Mouse (Mus musculus) adrenal gland, postnatal 4 days (tissue): ENCODE data around the gene Nme9. TPM values are rescaled to one million over a fixed set of nuclear protein-coding genes. Genes with fewer than 3 reads are reported as not detected.

Experiments used
- DNase-seq, 2 experiments: peaks; one replicate each; pipeline ENCODE4 v3.0.0; 2021 to 2022; ENCODE audit warnings: low spot score in 2 of 2, mixed read lengths in 2 of 2
- total RNA-seq, 2 experiments: library from RNA; stranded (reverse); gene quantifications; 2 replicates each; pipeline ENCODE4 v1.2.3; 2021

Gene Nme9
- total RNA-seq, 2 experiments from 2014 or later: not detected

GRCm38 (mm10) chr9:99479181-99479711 is 28.0 kb downstream of the Nme9 start:
- no peak for DNase-seq

- DNase-seq: no peak
Observed at GRCm38 (mm10) chr9:99480764-99481163, 29.5 kb downstream of the Nme9 start.

- DNase-seq: no peak
Observed at GRCm38 (mm10) chr9:99483191-99483590, 31.9 kb downstream of the Nme9 start.

DNA sequence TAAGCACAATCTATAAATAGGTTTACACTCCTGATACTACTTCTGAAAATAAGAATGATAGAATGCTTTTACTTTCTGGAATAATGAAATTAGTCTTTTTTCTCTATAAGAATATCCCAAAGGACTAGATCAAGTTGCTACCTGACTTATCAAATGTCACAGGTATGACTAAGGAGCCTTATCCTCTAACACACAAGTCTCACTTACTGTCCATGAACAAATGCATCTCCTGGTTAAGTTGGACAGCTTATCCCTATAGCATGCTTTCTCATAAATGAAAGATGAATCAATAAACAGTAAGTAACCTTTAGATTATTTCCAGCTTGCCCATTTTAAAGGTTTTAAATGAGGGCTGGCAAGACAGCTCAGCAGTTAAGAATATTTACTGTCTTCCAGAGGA is 33.4 kb downstream of the Nme9 start:
- DNase-seq: no peak

GRCm38 (mm10) chr9:99485144-99485543 is 33.9 kb downstream of the Nme9 start:
- no peak for DNase-seq

DNA sequence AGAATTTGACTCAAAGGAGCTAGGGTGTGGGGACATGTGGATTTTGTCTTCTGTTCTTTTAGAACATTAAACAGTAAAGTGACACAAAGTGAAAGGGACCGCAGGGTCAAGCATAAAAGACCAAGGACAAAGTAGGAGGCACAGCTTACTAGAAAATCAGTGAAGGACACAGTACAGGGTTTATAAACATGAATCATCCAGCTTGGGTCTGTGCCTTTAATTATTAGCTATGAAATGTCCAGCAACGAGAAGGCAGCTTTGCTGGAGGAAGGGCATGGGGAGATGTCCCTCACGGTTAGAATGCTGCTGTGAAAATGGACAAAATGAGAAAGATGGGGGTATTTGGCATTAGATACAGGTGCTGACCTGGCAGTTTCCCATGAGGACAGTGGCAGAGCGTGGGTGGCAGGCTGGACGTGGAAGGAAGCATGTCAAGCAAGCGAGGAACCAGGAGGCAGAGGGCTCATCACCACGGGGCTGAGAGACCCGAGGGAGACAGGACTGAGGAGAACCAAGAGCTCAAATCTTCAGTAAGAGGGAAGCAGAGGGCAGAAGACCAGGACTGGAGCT is 35.9 kb downstream of the Nme9 start:
- no peak for DNase-seq

- no peak for DNase-seq
Observed at GRCm38 (mm10) chr9:99487841-99488240, 36.6 kb downstream of the Nme9 start.

- no peak for DNase-seq
Observed at GRCm38 (mm10) chr9:99491050-99491449, 39.8 kb downstream of the Nme9 start.

DNA sequence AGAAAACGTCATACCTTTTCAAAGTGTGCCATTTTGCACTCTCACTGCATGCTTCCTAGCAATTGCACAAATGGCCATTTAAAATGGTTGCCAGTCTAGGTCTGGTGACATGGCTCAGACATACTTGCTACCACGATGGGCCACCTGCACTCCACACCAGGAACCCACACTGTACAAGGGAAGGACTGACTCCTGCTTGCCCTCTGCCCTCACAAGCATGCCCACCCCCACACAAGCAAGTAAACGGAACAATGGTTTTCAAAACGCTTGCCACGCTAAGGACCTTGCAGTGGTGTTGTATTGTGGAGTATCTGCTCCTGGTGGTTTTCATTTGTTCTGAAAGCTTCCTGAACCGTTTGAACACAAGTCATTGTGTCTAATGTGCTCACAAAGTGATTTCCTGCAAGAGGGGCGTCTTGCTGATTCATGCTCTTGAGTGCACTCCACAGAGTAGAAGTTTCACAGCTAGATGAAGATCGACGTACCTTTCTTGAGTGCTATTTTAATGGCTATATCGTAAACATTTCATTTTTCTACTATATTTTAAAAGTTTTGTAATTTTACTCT is 41.4 kb downstream of the Nme9 start:
- DNase-seq: no peak

DNA sequence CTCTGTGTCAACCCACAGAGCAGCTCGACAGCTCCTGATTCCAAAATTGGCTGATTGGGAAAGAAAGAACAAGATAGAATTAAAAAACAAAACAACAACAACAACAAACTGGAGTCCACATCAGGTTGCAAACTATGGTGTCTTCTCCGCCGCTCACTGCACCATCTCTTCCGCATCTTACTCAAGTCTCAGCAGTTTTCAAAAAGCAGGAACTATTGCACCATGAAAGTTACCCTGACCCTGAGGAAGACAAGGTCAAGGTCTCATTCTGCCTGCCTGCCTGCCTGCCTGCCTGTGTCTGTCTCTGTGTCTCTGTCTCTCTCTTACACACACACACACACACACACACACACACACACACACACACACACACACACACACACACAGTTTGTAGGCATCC is 48.1 kb downstream of the Nme9 start:
- DNase-seq: no peak

- DNase-seq: no peak
Observed at GRCm38 (mm10) chr9:99505875-99506274, 54.6 kb downstream of the Nme9 start.

Other genes starting within 250 kb of the Nme9 start
- gene Faiml, start 214.2 kb upstream of the Nme9 start, total RNA-seq: not detected
- 10 to 100 TPM; 12.2 to 17.6 TPM for gene Cep70, start 208.1 kb upstream of the Nme9 start, total RNA-seq
- 1 to 10 TPM in 1 of 2 experiments, under 1 TPM in 1; 0.59 to 1.2 TPM for gene Esyt3, start 92.9 kb upstream of the Nme9 start, total RNA-seq
- 10 to 100 TPM; 42.8 to 55.3 TPM for gene Mras, start 14.1 kb upstream of the Nme9 start, total RNA-seq
- gene Armc8, start 117.4 kb downstream of the Nme9 start, total RNA-seq: 10 to 100 TPM; 34.3 to 38.9 TPM
- 10 to 100 TPM; 18.8 to 21.2 TPM for gene Dbr1, start 124.3 kb downstream of the Nme9 start, total RNA-seq
- under 1 TPM in 1 of 2 experiments, not detected in 1; 0.20 TPM for gene A4gnt, start 161.0 kb downstream of the Nme9 start, total RNA-seq
- gene Dzip1l, start 178.0 kb downstream of the Nme9 start, total RNA-seq: 10 to 100 TPM; 11.2 to 15.6 TPM